Mouse (Mus musculus) retina, adult 2 months (tissue): ENCODE results near the gene Rbm41.

Experiments
- DNase-seq: peaks from one replicate; pipeline ENCODE4 v3.0.0-alpha.2; 2012; ENCODE audit warnings: low read depth, low spot score

The Rbm41 gene

GRCm38 (mm10) chrX:139997740-139998690 lies at the start of gene Rbm41:
Gene Rbm41 (minus strand): TSS chrX:139998595.
- DNase-seq, result peak; percentile 20

GRCm38 (mm10) chrX:139998691-139999065 lies 283 bp upstream of the Rbm41 start:
- DNase-seq, result no peak

GRCm38 (mm10) chrX:139982115-139982514 lies 16.3 kb downstream of the Rbm41 start:
- DNase-seq, result no peak

- DNase-seq, result no peak
Measured at GRCm38 (mm10) chrX:139933507-139933906, 64.9 kb downstream of the Rbm41 start.

GRCm38 (mm10) chrX:139932472-139932871 lies 65.9 kb downstream of the Rbm41 start:
- peak; percentile 2 for DNase-seq

- DNase-seq, result no peak
Measured at GRCm38 (mm10) chrX:139920572-139920971, 77.8 kb downstream of the Rbm41 start.

GRCm38 (mm10) chrX:139891387-139891786 lies 107.0 kb downstream of the Rbm41 start:
- DNase-seq, result no peak

- no peak for DNase-seq
Measured at GRCm38 (mm10) chrX:139883221-139883620, 115.2 kb downstream of the Rbm41 start.

- DNase-seq, result no peak
Measured at GRCm38 (mm10) chrX:139877936-139878335, 120.5 kb downstream of the Rbm41 start.

GRCm38 (mm10) chrX:139877105-139877504 lies 121.3 kb downstream of the Rbm41 start:
- no peak for DNase-seq

- DNase-seq, result no peak
Measured at GRCm38 (mm10) chrX:139870938-139871791, 127.2 kb downstream of the Rbm41 start, which contains the start of gene Morc4. Gene Morc4 (minus strand): TSS chrX:139871677.

GRCm38 (mm10) chrX:139870300-139870711 lies 128.1 kb downstream of the Rbm41 start:
- DNase-seq, result no peak

GRCm38 (mm10) chrX:139859402-139859801 lies 139.0 kb downstream of the Rbm41 start:
- DNase-seq, result no peak

- no peak for DNase-seq
Measured at GRCm38 (mm10) chrX:139854795-139855194, 143.6 kb downstream of the Rbm41 start.

- no peak for DNase-seq
Measured at GRCm38 (mm10) chrX:139841091-139841490, 157.3 kb downstream of the Rbm41 start.
